Mouse (Mus musculus) kidney, adult 2 months (tissue): ENCODE results near the gene Skor1.

Source experiments
- CTCF ChIP-seq: fragments of 200-500 bp; conservative IDR thresholded peaks from 2 replicates; pipeline ENCODE4 v1.5.1; 2011; ENCODE audit warnings: low read depth, mild to moderate bottlenecking, control low read depth, low read length, moderate library complexity, mixed read lengths; ENCODE audit not compliant: insufficient read depth, insufficient read length
- POLR2A ChIP-seq: fragments of 200-500 bp; IDR thresholded peaks from one replicate; pipeline ENCODE4 v1.6.1; 2011; ENCODE audit warnings: low read depth, low read length, control low read depth

DNA sequence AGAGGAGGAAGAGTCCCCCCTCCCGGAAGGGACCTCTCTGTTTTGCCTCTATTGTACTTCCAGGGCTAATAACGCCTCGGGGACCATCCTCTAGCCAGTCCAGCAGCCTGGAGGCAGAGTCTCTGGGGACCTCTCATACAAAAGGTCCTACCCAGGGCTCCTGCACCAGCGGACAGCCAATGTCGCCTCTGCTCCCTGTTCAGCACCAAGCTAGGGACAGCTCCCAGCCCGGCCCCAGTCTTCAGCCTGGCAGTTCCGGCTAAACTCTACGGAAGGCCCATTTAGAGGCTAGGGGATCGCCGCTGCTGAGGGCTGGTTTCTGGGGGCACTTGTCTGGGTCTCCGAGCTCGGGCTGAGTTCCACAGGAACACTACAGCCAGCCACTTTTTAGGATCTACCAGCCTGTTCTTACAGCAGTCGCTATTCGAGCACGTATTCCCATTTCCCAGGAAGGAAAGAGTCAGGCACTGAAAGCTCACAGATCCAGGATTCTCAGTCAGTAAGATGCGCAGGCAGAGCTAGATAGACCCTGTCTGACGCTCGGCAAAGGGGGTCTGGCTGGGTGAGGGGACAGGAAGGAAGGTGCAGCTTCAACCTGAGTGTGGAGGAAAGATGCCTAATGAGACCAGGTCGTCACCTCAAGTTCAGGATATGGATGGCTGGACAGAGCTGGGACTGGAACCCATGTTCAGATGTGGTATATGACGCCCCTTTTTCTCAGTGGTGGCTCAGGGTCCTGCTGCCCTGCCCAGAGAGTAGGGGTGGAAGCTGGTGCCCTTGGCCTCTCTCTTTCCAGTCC, 2.5 kb upstream of the Skor1 start:
- TF ChIP-seq CTCF (no peak), POLR2A (no peak)
